Mouse (Mus musculus) ovary, postnatal 36 days (tissue): ENCODE data around the gene Strc.
A peak's percentile ranks its signal among the peaks of the same experiment; 100 is the strongest.
"Not testable (repeated sequence)": the region's sequence is repeated elsewhere in the genome, so short reads cannot be mapped to it uniquely, and the experiment has no call there.

Experiments used
- DNase-seq: peaks from one replicate; pipeline ENCODE4 v3.0.0; 2022; ENCODE audit warnings: low spot score, mixed read lengths

Gene Strc

GRCm38 (mm10) chr2:121386961-121387575 is at the start of gene Strc:
Strc (minus strand) TSS chr2:121387168.
- not testable (repeated sequence) for DNase-seq

- DNase-seq = no peak
These were observed 47.9 kb upstream of the Strc start for GRCm38 (mm10) chr2:121434854-121435253.

- no peak for DNase-seq
These were observed 38.9 kb upstream of the Strc start for GRCm38 (mm10) chr2:121425890-121426289.

- DNase-seq = no peak
These were observed 36.2 kb upstream of the Strc start for GRCm38 (mm10) chr2:121423166-121423565.

GRCm38 (mm10) chr2:121418476-121418875 is 31.5 kb upstream of the Strc start:
- DNase-seq = no peak

- no peak for DNase-seq
These were observed 29.4 kb upstream of the Strc start for GRCm38 (mm10) chr2:121416356-121416755.

- no peak for DNase-seq
These were observed 28.6 kb upstream of the Strc start for GRCm38 (mm10) chr2:121415591-121415990.

GRCm38 (mm10) chr2:121415103-121415502 is 28.1 kb upstream of the Strc start:
- DNase-seq = no peak

- DNase-seq = no peak
These were observed 27.2 kb upstream of the Strc start for GRCm38 (mm10) chr2:121414139-121414685.

GRCm38 (mm10) chr2:121413387-121414042 is 26.5 kb upstream of the Strc start, which contains the start of the genes Pdia3 and Catsper2:
Pdia3 (plus strand) TSS chr2:121413775.
Catsper2 (minus strand) TSS chr2:121413792.
- DNase-seq = peak; percentile 99

- no peak for DNase-seq
These were observed 25.9 kb upstream of the Strc start for GRCm38 (mm10) chr2:121412843-121413386.

- peak; percentile 13 for DNase-seq
These were observed 21.2 kb upstream of the Strc start for GRCm38 (mm10) chr2:121408160-121408559.

- DNase-seq = no peak
These were observed 16.3 kb upstream of the Strc start for GRCm38 (mm10) chr2:121403296-121403695.

GRCm38 (mm10) chr2:121396624-121397023 is 9.7 kb upstream of the Strc start:
- DNase-seq = peak; percentile 71

- no peak for DNase-seq
These were observed 12.2 kb downstream of the Strc start for GRCm38 (mm10) chr2:121374766-121375165.

- DNase-seq = no peak
These were observed 14.7 kb downstream of the Strc start for GRCm38 (mm10) chr2:121372266-121372665.

- no peak for DNase-seq
These were observed 16.0 kb downstream of the Strc start for GRCm38 (mm10) chr2:121370921-121371320.

GRCm38 (mm10) chr2:121368831-121369230 is 18.1 kb downstream of the Strc start:
- DNase-seq = no peak

GRCm38 (mm10) chr2:121363656-121364055 is 23.3 kb downstream of the Strc start:
- DNase-seq = no peak

GRCm38 (mm10) chr2:121359461-121359860 is 27.5 kb downstream of the Strc start:
- DNase-seq = no peak

- DNase-seq = peak; percentile 58
These were observed 28.6 kb downstream of the Strc start for GRCm38 (mm10) chr2:121358381-121358780.

- DNase-seq = no peak
These were observed 29.0 kb downstream of the Strc start for GRCm38 (mm10) chr2:121357961-121358360.

GRCm38 (mm10) chr2:121357494-121357893 is 29.5 kb downstream of the Strc start, which contains the start of gene Ckmt1:
Ckmt1 (plus strand) TSS chr2:121357714.
- no peak for DNase-seq
